Mouse (Mus musculus) gastrocnemius, adult 2 months (tissue): ENCODE measurements around the gene Phf13. TPM values are rescaled to one million over a fixed set of nuclear protein-coding genes. Genes with fewer than 3 reads are reported as not detected.

Experiments used
- DNase-seq: peaks from one replicate; pipeline ENCODE4 v3.0.0; 2022
- H3K27ac ChIP-seq: fragments of 200-600 bp; 2 replicates; pipeline ENCODE4 v1.8.1; 2022; ENCODE audit warnings: mild to moderate bottlenecking
- H3K4me3 ChIP-seq: fragments of 200-600 bp; 2 replicates; pipeline ENCODE4 v1.8.1; 2022; ENCODE audit warnings: mild to moderate bottlenecking, moderate library complexity
- CTCF ChIP-seq: fragments of 200-600 bp; IDR thresholded peaks from 2 replicates; pipeline ENCODE4 v1.8.1; 2022; ENCODE audit warnings: antibody characterized with exemption, mild to moderate bottlenecking, moderate library complexity
- intact Hi-C: fragments of 180-260 bp; cut with DNase I; formaldehyde crosslinking; loops from one replicate; pipeline ENCODE4 v1.15.1; 2025
- total RNA-seq, 2 experiments: library from RNA; stranded (reverse); gene quantifications; 2 replicates each; pipeline ENCODE4 v1.2.3; 2021

The Phf13 gene
- total RNA-seq, 2 experiments from 2014 or later, result 4.5 to 4.6 TPM

GRCm38 (mm10) chr4:151996951-151997222, 829 bp upstream of the Phf13 start:
- intact Hi-C loops, result loop anchor here (1.0 kb wide), 1 partner anchor 11 kb away; the partner anchor contains the start of gene Klhl21

GRCm38 (mm10) chr4:151995371-151996172, 486 bp downstream of the Phf13 start:
- Histone ChIP-seq H3K4me3 (peak overlapping the region; percentile 100), H3K27ac (peak overlapping the region; percentile 99)
- peak; percentile 55 for DNase-seq
- TF ChIP-seq CTCF, result no peak
- intact Hi-C loops, result loop anchor here (1.0 kb wide), 1 partner anchor 13 kb away; the partner anchor contains the start of gene Klhl21

More at GRCm38 (mm10) chr4:151996951-151997222, 829 bp upstream of the Phf13 start:
- TF ChIP-seq CTCF, result no peak
- no peak for DNase-seq
- H3K27ac ChIP-seq, result peak overlapping the region; percentile 99
- peak overlapping the region; percentile 100 for H3K4me3 ChIP-seq

GRCm38 (mm10) chr4:151994228-151995171, 1.6 kb downstream of the Phf13 start:
- Histone ChIP-seq H3K4me3 (peak overlapping the region; percentile 100), H3K27ac (peak overlapping the region; percentile 99)
- intact Hi-C loops, result no loop called here
- peak; percentile 62 for DNase-seq
- no peak for TF ChIP-seq CTCF

GRCm38 (mm10) chr4:151993035-151993434, 3.0 kb downstream of the Phf13 start:
- no peak for DNase-seq

GRCm38 (mm10) chr4:151992091-151992490, 4.0 kb downstream of the Phf13 start:
- intact Hi-C loops, result no loop called here
- TF ChIP-seq CTCF, result no peak
- Histone ChIP-seq H3K27ac (no peak overlapping the region), H3K4me3 (no peak overlapping the region)
- DNase-seq, result no peak

More at GRCm38 (mm10) chr4:151993035-151993434, 3.0 kb downstream of the Phf13 start:
- no peak for TF ChIP-seq CTCF
- no peak overlapping the region for H3K4me3 ChIP-seq
- intact Hi-C loops, result no loop called here
- H3K27ac ChIP-seq, result no peak overlapping the region

- no peak for DNase-seq
- no peak for TF ChIP-seq CTCF
- intact Hi-C loops, result no loop called here
- peak overlapping the region; percentile 95 for H3K27ac ChIP-seq
- peak overlapping the region; percentile 87 for H3K4me3 ChIP-seq
Observed at GRCm38 (mm10) chr4:151989110-151989488, 7.0 kb downstream of the Phf13 start.

- DNase-seq, result peak; percentile 89
- peak within 1 kb of the TSS; percentile 87 for H3K4me3 ChIP-seq
- H3K27ac ChIP-seq, result peak within 1 kb of the TSS; percentile 95
- TF ChIP-seq CTCF, result no peak
- intact Hi-C loops, result no loop called here
Observed at GRCm38 (mm10) chr4:151988342-151989109, 7.5 kb downstream of the Phf13 start, which contains the start of gene Thap3. Thap3 (minus strand) TSS chr4:151988997.

- DNase-seq, result no peak
- H3K4me3 ChIP-seq, result peak overlapping the region; percentile 87
- no peak for TF ChIP-seq CTCF
- intact Hi-C loops, result no loop called here
- peak overlapping the region; percentile 95 for H3K27ac ChIP-seq
Observed at GRCm38 (mm10) chr4:151988014-151988341, 8.1 kb downstream of the Phf13 start.

- no peak for DNase-seq
Observed at GRCm38 (mm10) chr4:151986650-151987049, 9.4 kb downstream of the Phf13 start.

GRCm38 (mm10) chr4:151985886-151986285, 10.2 kb downstream of the Phf13 start:
- no peak overlapping the region for H3K4me3 ChIP-seq
- peak; percentile 56 for DNase-seq
- TF ChIP-seq CTCF, result no peak
- intact Hi-C loops, result no loop called here
- H3K27ac ChIP-seq, result peak overlapping the region; percentile 54

More at GRCm38 (mm10) chr4:151986650-151987049, 9.4 kb downstream of the Phf13 start:
- TF ChIP-seq CTCF, result no peak
- intact Hi-C loops, result no loop called here
- Histone ChIP-seq H3K4me3 (no peak overlapping the region), H3K27ac (peak overlapping the region; percentile 54)

- H3K4me3 ChIP-seq, result peak overlapping the region; percentile 78
Observed at GRCm38 (mm10) chr4:151983560-151983959, 12.5 kb downstream of the Phf13 start.

GRCm38 (mm10) chr4:151983043-151983442, 13.0 kb downstream of the Phf13 start:
- no peak for TF ChIP-seq CTCF
- intact Hi-C loops, result loop anchor here (1.0 kb wide), 1 partner anchor 27 kb away; no protein-coding TSS in a partner anchor
- Histone ChIP-seq H3K4me3 (peak overlapping the region; percentile 78), H3K27ac (peak overlapping the region; percentile 96)
- peak; percentile 58 for DNase-seq

More at GRCm38 (mm10) chr4:151983560-151983959, 12.5 kb downstream of the Phf13 start:
- intact Hi-C loops, result loop anchor here (1.0 kb wide), 1 partner anchor 27 kb away; no protein-coding TSS in a partner anchor
- H3K27ac ChIP-seq, result peak overlapping the region; percentile 96
- no peak; the same call in 1 of the 2 replicates for TF ChIP-seq CTCF
- DNase-seq, result peak; percentile 96
